Mouse (Mus musculus): ENCODE measurements at regions not wholly inside any gene's neighbourhood (a gene's known extent, or its start where the extent isn't known, plus 50 kb on each side); places are given as distances from the start of the nearest gene placed in this dataset.
A peak's percentile ranks its signal among the peaks of the same experiment; 100 is the strongest.

DNA sequence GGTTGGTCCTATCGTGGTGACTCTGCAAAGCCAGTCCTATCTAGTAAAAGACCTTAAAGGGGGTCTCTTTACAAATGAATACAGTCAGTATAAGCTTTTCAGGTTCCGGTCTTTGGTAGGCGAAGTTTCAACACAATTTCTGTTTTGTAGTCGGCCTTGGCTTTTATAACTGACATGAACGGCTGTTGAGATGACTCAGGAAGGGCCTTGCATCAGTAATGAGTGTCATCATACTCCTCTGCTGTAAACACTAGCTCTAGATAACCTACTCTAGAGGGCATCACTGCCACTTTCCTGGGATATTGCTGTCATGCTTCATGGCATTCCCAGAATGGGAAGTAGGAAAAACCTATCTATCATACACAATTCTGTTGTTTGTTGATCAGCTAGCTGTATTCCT lies 312.9 kb downstream of the Klf5 start:
- no peak for DNase-seq (ENCODE audit: low read depth, low spot score)

DNA sequence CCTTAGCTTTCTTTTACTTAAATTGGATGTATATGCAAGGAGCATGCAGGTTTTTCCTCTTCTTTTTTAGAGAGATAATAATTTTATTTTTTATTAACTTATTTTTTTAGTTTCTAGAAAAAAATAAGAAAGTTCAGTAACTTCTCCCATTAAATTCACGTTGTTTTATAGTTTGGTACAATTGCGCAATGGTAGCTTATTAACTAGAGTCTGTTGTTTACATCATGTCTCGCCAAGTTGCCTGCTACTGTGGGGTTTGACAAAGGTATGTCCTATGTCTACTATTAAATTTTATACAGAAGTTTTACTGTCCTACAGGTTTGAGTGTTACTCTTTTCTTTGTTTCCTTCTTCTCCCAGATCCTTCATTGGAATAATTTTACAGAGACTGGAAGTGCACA lies 313.6 kb downstream of the Klf5 start:
- no peak for DNase-seq (ENCODE audit: low read depth, low spot score)

DNA sequence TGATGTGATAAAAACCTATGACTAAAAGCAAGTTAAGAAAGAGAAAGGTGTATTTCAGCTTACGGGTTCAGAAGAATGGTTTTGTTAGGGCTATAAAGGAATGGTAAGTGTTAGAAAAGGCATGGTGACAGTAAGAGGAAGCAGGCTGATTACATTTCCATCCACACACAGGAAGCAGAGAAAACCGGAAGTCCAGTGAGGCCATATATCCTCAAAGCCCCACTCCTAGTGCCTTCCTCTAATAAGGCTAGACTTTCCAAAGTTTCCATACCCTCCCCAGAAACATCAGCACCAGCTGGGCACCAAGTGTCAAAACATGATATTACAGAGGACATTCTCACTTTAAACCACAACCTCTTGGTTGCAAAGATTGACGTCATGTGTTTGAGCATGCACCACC lies 316.3 kb downstream of the Klf5 start:
- DNase-seq (ENCODE audit: low read depth, low spot score), result no peak

DNA sequence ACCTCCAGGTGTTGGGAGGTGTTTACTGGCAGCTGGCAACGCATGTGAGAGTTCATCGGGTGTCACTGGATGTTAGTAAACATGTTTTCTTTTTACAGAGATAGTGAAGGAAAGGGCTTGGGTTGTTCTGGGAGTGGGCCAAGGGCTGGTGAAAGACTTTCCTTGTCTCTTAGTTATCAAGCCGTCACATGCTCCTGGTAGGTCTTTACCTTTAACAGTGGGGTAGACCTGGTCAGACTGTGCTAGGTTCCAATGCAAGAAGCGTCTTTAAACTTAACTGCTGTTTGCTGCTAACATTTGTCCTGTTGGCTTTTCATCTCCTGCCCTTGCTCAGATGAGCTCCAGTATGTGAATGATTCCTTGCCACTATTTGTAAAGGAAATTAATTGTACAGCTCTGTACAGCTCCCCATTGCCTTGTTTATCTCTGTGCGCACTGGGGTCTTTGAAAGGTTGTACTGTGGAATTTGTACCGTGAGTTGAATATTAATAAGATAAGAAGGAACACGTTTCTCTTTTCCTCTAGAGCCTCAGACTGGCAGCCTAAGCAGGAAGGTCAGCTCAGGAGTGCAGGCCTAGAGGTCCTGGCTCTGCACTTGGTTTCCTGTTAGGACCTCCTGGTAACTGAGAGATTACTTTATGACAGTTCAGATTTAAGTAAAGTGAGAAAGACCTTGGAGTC lies 318.3 kb downstream of the Klf5 start:
- no peak for DNase-seq (ENCODE audit: low read depth, low spot score)

DNA sequence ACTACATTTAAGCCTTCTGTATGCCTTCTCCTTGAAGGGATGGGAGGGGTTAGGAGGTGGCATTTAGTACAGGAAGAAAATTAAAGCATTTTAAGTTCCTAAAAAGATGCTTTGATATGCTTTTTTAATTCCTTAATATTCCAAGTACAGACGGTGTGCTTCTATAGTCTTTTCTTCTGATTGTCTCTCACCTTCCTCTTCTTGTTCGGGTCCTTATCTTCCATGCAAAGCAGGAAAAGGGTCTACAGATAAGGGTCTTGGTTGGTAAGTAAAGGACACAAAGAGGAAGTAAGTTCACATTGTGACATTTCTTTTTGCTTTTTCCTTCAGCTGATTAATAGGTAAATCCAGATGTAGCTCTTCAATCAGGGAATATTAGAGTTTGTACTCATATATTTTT lies 318.9 kb downstream of the Klf5 start:
- no peak for DNase-seq (ENCODE audit: low read depth, low spot score)

DNA sequence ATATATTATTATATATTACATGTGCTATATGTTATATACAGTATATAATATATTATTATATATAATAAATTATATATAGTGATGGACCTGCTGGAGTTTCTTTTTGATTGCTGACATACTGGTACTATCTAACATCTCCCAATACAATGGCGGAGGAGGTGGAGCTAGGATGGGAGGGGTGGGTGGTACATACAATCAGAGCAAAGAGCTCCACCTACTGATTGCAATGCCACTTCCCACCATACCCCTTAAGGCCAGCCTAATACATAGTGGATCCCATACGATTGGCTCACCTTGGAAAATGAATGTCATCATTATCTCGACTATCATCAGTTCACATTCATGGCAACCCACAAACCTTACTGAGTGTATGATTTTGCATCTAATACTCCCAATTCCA lies 323.0 kb downstream of the Klf5 start:
- DNase-seq (ENCODE audit: low read depth, low spot score), result peak; percentile 76

DNA sequence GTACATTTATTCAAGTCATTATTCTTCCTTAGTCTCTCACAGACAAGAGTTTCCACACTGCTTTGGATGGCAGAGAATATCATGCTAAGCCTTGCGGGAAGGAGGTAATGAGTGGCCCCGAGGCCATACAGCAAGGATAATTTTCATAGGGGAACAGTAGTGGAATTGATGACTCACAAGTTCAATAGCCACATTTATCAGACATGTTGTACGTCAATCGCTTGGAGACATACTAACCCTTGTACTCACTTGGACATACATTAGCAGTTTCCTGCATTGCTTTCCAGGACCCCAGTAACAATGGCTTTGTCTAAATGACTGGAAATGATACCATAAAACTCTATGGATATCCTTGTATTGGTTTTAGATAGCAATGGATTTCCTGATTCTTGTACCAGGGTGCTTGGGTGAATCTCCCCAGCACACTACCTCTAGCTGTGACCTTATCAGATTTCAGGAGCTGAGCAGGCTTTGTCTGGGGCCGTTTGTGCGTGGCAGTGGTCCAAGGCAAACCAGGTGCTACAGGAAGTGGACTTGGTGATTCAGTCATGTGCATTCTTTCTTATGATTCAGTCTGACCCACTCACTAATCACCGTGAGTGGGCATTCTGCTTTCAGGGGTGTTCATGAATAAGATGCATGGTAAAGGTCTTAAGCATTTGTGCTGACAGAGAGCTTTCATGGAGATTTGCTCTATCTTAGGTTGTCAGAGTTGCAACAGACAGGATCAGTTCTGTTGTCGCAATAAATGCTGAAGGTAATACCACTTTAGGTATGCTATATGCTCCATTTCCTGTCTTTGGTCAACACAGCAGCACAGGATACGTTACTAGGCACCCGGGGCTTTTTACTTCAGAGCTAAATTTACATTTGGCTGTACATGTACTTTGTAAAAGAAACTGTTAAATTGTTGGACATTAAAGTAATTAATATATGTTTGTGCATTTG lies 326.2 kb downstream of the Klf5 start:
- DNase-seq (ENCODE audit: low read depth, low spot score), result no peak

DNA sequence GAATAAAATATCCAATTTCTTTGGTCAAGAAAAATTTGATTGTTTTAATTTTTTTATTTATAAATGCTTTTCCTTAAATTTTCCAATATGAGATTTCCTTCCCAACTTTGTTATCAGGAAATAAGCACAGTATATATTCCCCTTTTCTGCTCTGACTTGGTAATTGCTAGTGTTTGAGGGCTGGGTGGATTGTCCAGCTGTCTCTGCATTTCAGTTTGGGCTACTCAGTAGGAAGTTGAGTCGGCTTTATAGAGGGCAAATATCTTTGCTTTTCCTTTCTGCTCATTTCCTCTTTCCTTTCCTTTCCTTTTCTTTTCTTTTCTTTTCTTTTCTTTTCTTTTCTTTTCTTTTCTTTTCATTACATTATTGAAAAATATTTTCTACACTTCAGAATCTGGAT lies 329.1 kb downstream of the Klf5 start:
- no peak for DNase-seq (ENCODE audit: low read depth, low spot score)

DNA sequence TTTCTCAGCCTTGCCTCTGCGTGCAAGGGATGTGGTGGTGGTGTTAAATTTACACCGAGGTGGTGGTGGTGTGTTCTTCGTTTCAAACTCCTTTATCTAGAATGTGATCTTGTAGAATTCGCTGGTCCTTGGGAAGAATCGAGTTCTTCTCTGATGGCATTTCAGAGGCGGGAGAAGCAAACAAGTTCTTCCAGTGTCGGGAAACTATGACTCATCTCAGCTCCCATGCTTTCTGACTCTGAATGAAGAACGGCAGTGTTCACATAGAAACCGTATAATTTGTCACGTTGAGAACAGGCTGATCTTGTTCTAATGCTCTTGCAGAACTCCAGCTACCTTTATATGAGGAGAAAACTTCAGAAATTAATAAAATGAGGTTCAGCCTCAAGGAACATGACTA lies 332.6 kb downstream of the Klf5 start:
- peak; percentile 11 for DNase-seq (ENCODE audit: low read depth, low spot score)

DNA sequence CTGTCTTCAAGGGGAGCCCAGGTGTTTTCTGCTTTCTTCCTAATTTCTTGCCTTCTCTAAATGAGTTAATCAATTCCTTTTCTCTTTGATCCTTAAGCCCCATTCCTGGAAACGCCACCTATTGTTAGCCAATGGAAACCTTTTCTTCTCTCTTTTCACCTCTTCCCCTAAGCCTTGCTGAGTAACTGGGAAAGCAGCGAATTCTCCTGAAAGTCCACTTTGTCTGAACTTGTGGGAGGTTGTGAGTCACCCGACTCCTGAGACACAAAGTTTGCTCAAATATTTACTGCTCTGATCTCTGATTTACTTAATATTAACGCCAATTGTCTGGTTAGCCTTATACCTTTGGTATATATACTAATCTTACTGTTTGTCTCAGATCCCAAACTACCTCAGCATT lies 334.0 kb downstream of the Klf5 start:
- DNase-seq (ENCODE audit: low read depth, low spot score), result peak; percentile 21

DNA sequence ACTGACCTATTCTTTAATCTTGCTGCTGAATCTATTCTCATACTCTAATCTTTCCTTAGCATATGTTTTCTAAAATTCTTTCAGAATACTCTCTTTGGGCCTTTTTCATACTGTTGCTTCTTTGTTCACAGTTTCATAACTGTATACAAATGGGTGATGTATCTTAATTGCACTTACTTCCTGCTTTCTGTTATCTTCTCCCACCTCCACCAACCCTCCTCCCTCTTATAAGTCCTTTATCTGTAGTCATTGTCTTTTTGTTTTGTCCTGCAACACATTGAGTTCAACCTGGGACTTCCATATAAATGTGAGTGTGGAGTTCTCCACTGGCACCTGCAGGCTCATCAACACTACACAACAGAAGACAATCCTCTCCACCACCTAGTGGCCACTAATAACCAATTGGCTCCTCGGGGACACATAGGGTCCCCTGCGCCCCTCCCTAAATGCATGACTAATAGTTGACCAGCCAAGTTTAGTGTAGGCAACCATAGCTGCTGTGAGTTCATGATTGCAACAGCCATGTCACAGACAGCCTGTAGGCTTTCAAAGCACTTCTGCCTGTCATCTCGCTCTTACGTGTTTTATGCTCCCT lies 337.2 kb downstream of the Klf5 start:
- DNase-seq (ENCODE audit: low read depth, low spot score), result no peak

DNA sequence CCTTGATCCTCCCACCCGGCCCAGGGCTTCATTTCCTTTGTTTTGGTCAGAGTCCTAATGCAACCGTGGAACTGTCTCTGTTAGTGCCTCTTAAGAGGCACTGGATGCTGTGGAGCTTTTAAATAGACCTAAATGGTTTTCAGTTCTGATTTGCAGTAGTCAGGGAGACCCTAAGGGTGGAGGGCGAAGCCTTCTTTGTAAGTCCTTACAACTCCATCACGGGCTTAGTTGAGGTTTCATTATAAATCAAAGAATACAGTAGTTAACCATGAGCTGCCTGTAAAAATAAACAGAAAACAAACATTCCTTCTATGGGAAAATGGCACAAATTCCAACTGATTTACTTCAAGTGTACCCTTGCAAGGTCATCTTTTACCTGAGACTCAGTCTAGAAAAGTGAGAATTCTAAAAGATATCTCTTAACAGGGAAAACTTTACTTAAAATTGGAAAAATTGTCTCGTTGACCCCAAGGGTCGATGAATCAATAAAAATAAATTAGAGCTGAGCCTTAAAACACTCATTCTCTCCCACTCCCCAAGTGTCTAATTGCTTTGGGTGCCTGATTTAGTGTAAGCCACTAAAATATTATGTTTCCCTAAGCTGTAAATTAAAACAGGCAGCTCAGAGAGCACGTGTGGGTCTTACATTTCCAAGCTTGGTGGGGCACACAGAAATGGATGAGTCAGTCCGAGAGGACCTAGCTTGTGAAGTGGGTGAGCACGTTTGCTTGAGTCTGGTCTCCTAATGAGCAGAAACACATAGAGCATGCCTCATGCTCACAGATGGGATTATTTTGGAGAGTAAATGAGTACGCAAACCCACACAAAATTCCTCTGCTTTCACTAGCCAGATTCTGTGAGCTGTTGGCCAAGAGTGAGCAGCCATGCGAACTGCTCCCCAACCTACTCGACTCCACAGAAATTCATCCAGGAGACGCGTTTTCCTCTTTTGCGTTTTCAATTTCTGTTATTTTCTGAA lies 343.3 kb downstream of the Klf5 start:
- no peak for DNase-seq (ENCODE audit: low read depth, low spot score)

DNA sequence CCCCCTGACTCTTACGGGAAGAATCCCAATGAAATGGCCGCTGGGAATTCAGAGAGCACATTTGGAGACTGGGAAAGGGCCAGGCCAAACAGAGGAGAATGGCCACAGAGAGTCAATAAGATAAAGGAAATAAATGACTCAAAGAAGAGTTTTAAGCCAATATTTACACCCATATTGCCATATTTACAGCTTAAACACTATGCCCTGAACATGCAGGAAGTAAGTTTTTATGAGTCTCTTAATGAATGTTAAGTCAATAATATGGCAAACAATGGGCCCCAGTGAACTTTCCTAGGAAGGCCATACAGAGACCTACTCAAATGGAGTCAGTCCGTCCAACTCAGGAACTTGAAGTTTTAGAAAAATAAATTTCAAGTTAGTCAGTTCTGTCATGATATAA lies 347.8 kb downstream of the Klf5 start:
- no peak for DNase-seq (ENCODE audit: low read depth, low spot score)

DNA sequence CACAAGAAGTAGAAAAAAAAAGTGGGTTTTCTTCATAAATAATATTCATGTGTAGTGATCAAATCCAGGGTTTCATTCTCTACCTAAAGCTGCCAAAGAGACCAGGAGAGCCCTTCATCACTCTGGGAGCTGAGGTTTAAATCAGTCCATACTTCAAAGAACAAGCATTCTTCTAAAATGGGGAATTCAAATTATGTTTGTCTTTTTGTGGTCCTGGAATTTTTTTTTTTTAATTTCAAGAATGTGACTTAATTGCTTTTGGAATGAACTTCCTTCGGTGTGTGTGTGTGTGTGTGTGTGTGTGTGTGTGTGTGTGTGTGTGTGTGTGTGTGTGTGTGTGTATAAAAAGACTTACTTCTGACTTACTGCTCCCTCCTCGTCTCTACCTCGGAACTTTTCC lies 375.9 kb downstream of the Klf5 start:
- no peak for DNase-seq (ENCODE audit: low read depth, low spot score)

DNA sequence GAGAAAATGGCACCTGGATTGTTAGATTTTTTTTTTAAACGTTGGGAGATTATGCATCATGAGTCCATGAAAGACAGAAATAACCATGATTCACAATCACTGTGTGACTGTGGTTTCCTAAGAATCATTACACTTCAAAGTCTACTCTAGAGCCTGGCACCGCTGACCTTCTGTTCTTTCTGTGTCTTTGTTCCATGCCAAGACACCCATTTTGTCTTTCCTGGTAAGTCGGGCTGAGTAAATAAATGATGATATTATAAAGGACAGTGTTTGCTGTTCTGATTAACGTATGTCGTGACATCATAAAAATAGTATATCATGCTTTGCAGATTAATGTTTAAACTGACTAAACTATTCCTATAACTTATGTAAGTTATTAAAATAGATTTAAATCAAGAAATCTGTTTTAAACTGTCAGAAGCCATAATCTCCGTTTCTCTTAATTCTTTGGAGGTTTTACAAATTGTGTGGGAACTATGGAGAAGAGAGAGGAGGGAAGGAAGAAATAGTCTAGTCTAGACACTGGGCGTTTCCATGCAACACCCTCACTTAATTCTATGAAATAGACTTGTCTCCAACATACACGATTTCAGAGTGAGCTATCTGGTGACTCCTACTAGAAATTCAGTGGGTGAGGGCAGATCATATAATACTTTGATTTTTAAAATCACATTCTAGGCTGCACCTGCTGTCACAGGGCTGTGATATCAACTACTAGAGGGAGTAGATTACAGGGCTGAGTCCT lies 388.7 kb downstream of the Klf5 start:
- no peak for DNase-seq (ENCODE audit: low read depth, low spot score)

DNA sequence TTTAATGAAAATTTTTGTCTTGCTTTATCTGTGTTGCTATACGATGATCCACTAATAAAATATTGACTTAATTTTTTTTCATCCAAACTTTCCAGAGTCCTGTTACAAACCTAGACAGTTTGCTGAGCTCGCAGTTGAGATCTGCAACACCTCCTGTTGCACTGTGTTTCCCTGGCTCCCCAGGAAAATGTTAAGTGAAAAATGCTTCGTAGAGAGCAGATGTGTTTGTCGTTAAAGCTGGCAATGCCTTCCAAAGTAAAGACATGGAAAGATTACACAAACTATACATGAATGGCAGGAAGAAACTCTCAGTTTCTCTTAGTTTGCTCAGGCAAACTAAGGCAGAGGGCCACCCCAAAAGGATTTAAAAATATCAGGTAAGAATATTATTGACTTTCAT lies 389.9 kb downstream of the Klf5 start:
- no peak for DNase-seq (ENCODE audit: low read depth, low spot score)

DNA sequence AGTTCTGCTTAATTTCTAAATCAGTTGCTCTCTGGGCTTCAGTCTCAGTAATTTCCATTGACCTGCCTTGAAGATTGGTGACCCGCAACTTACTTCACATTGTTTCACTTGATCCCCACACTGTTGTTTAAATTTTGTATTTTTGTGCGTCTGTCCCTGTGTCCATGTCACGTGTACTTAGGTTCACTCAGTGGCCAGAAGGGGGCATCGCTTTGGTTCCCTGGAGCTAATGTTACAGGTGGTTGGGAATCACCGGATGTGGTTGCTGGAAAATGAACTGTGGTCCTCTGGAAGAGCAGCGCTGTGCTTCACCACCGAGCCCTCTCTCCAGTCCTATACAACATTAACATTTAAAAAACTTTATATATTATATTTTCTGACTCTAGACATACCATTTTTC lies 397.8 kb downstream of the Klf5 start:
- peak; percentile 62 for DNase-seq (ENCODE audit: low read depth, low spot score)

DNA sequence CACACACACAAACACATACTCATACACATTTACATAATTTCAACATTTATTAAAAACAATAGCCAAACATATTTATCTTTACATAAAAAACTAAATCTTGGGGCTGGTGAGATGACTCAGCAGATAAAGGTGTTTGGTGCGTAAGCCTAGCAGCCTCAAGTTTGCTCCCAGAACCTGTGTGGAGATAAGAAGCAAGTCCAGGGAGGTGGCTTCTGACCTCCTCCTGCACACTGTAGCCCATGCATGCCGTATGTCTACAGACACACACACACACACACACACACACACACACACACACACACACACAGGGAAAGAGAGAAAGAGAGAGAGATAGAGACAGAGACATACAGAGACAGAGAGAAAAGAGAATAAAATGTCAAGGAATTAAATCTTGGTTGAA lies 401.1 kb downstream of the Klf5 start:
- DNase-seq (ENCODE audit: low read depth, low spot score), result no peak

DNA sequence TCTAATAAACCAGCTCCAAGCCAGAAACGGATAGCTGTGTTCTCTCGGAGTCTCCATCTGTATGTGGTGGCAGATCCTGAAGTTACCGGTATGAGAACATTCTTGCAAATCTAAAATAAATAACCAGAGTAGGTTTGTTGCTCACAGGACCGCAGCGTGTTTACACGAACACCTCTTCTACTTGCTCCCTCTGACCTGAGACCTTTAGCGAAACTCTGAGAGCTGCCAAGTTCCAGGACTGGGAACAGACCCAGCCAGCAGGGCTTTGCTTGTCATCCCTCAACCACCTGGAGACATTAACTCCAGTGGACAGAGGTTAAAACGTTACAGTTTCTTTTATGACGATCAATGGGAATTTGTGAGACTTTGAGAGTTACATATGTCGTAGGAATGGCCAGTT lies 407.5 kb downstream of the Klf5 start:
- DNase-seq (ENCODE audit: low read depth, low spot score), result no peak

DNA sequence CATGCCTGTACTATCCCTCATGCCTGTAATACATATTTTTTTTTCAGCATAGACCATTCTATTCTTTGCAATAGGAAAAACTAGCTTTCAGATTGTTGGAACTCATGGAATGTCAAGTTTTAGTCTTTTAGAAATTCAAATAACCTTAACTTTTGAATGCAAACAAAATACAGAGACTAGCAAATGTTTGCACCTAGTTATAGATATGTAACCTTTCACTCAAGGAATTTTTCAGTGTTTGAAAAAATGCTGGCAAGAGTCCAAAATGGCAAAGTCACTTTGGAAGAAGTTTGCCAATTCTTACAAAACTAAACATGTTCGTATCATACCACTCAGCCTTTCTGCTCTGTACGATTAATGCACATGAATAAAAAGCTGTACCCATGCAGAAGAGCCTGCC lies 409.6 kb downstream of the Klf5 start:
- no peak for DNase-seq (ENCODE audit: low read depth, low spot score)

DNA sequence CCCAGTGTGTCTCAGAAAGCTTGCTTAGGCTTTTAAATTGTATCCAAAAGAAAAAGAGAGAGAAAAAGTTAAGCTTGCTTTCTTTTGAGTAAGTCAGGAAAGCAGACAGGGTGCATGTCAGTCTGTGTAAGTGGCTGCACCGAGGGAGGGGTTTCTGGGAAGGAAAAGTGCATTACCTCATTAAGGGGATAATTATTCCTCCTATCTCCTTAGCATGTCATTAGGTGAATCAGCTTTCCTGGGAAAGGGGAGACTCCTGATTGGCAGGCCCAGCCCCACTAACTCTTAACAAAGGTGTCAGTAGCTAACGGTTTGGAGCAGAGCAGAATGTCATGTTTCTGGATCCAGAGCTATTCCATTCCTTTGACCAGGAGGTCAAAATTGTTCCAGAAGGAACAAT lies 411.3 kb downstream of the Klf5 start:
- no peak for DNase-seq (ENCODE audit: low read depth, low spot score)
